Mouse (Mus musculus): ENCODE measurements around the gene Uba6.

DNA sequence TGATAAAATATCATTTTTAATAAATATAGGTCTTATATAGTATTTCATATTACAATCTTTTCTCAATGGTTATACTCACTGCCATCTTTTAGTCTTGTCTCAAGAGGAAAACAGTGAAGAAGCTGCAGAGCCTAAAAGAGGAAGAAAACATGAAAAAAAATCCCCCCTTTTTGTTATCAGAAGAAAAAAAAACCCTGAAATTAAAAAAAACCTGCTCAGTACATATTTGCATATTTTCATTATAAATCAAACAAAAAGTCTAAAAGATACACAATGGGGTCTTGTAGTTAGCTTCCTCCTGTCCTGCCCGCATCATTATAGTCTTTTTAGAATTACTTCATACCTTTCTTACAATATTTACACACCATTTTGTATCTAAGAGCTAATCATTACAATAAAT lies 43.9 kb downstream of the Uba6 start:
- no peak for TF ChIP-seq POLR2A (IDR thresholded peaks at IDR 0.05; ENCODE audit: control insufficient read depth in 1 of 2, insufficient read depth in 1 of 2, low read depth in 1 of 2, low read length in 2 of 2, poor library complexity in 1 of 2)
- TF ChIP-seq CTCF (IDR thresholded peaks at IDR 0.05 in 2 of 3, conservative IDR thresholded peaks at IDR 0.05 in 1 of 3; ENCODE audit: control insufficient read depth in 1 of 3, insufficient read depth in 1 of 3, low read depth in 2 of 3, low read length in 3 of 3, poor library complexity in 1 of 3, severe bottlenecking in 1 of 3): no peak
- TF ChIP-seq EP300 (IDR thresholded peaks at IDR 0.05; ENCODE audit: low read depth in 1 of 2, low read length in 2 of 2): no peak
- no peak for TF ChIP-seq TBP (IDR thresholded peaks at IDR 0.05; ENCODE audit: low read depth, low read length)
- no peak for TF ChIP-seq GATA1 (IDR thresholded peaks at IDR 0.05; ENCODE audit: low read depth, low read length)
- TF ChIP-seq TCF12 (IDR thresholded peaks at IDR 0.05; ENCODE audit: low read depth, low read length): no peak
- TF ChIP-seq MAFK (IDR thresholded peaks at IDR 0.05; ENCODE audit: borderline replicate concordance, low read depth, low read length): no peak
- no peak for TF ChIP-seq GABPA (IDR thresholded peaks at IDR 0.05; ENCODE audit: low read depth, low read length)
- TF ChIP-seq ELF1 (IDR thresholded peaks at IDR 0.05; ENCODE audit: low read depth, low read length): no peak
- TF ChIP-seq NRF1 (IDR thresholded peaks at IDR 0.05; ENCODE audit: insufficient read depth, low read depth, low read length, poor library complexity, severe bottlenecking): no peak
- TF ChIP-seq MAZ (IDR thresholded peaks at IDR 0.05; ENCODE audit: low read depth, low read length): no peak
